Comparison of ENCODE assay signal across 17 mouse cellular contexts in the genomic region with DNA sequence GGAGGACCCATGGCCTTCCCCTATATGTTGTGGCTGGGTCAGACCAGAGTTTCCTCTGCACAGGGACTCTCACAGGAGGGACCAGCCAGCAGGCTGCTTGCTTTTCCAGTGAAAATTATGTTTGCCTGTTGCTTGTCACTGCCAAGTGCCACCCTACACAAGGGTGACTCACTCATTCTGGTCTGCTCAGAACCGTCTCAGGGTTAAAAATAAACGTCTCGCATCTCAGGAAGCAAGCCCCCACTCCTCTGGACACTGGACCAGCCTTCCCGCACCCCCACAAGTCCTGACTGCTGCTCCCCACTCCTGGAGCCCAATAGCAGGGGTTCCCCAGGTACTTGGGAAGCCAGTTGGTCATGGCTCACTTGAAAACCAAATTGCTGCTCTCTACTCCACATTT. TPM values are rescaled to one million over a fixed set of nuclear protein-coding genes. Genes with fewer than 3 reads are reported as not detected.
DNase-seq lines count a peak whose midpoint lies in the region; ATAC-seq and TF ChIP-seq lines count a peak whose summit lies in the region.
"Had no signal": no experiment of that assay in that cellular context is flagged by ENCODE, and none has a peak within 500 bp of the region (broad histone marks: within the 10 kb centered on the region; RNA-seq: fewer than 3 reads in every experiment).

No protein-coding gene starts in this region.

- peaks cover 26% of the 10 kb centered on the region for H3K27me3 ChIP-seq in heart, embryonic 12.5 days (replicated peaks)
- peaks cover 22% of the 10 kb centered on the region; the same call in 1 of the 2 replicates for H3K27me3 ChIP-seq in heart, embryonic 10.5 days (ENCODE audit: insufficient read depth, poor library complexity, severe bottlenecking)
- no peaks in the 10 kb centered on the region for H3K27me3 ChIP-seq in midbrain, embryonic 11.5 days (ENCODE audit: control insufficient read depth, insufficient read depth, low read length)
- no peaks in the 10 kb centered on the region for H3K27me3 ChIP-seq in midbrain, postnatal 0 days (ENCODE audit: insufficient read depth, low read length)
- no peaks in the 10 kb centered on the region for H3K27me3 ChIP-seq in embryonic facial prominence, embryonic 10.5 days (replicated peaks; ENCODE audit: low read depth, poor library complexity, severe bottlenecking)
- H3K27me3 ChIP-seq: embryonic facial prominence, embryonic 15.5 days; intestine, embryonic 15.5 days; limb, embryonic 13.5 days; liver, embryonic 15.5 days; megakaryocyte, embryonic 14.5 days had no signal

- H3K4me2 ChIP-seq in heart, embryonic 12.5 days, result no peak overlapping the region
- no peak overlapping the region for H3K4me2 ChIP-seq in midbrain, embryonic 11.5 days
- H3K4me2 ChIP-seq in midbrain, postnatal 0 days (ENCODE audit: low read depth, low read length, poor library complexity, severe bottlenecking), result no peak overlapping the region
- H3K4me2 ChIP-seq: embryonic facial prominence, embryonic 15.5 days; intestine, embryonic 15.5 days; limb, embryonic 13.5 days; liver, embryonic 15.5 days had no signal

- peaks cover 37% of the 10 kb centered on the region for H3K4me1 ChIP-seq in heart, embryonic 12.5 days (replicated peaks)
- H3K4me1 ChIP-seq in heart, embryonic 10.5 days, result peaks cover 33% of the 10 kb centered on the region
- H3K4me1 ChIP-seq in midbrain, embryonic 11.5 days (ENCODE audit: control insufficient read depth, insufficient read depth, low read length), result peaks cover 12% of the 10 kb centered on the region
- peaks cover 19% of the 10 kb centered on the region; the same call in 1 of the 2 replicates for H3K4me1 ChIP-seq in midbrain, postnatal 0 days (ENCODE audit: insufficient read depth, low read length)
- H3K4me1 ChIP-seq in embryonic facial prominence, embryonic 10.5 days, result peaks cover 44% of the 10 kb centered on the region

- TF ChIP-seq CTCF in midbrain, postnatal 0 days (IDR thresholded peaks at IDR 0.05), result no peak

- no peaks in the 10 kb centered on the region for H3K36me3 ChIP-seq in heart, embryonic 12.5 days
- 0 out of 2 replicates have a peak, but pooled peaks cover 4% of the 10 kb centered on the region for H3K36me3 ChIP-seq in heart, embryonic 10.5 days
- H3K36me3 ChIP-seq in midbrain, embryonic 11.5 days (ENCODE audit: control insufficient read depth, insufficient read depth, low read length), result no peaks in the 10 kb centered on the region
- peaks cover 8% of the 10 kb centered on the region; the same call in 1 of the 2 replicates for H3K36me3 ChIP-seq in midbrain, postnatal 0 days (ENCODE audit: insufficient read depth, low read length)
- peaks cover 37% of the 10 kb centered on the region for H3K36me3 ChIP-seq in embryonic facial prominence, embryonic 10.5 days (replicated peaks)
- H3K36me3 ChIP-seq: embryonic facial prominence, embryonic 15.5 days; intestine, embryonic 15.5 days; limb, embryonic 13.5 days; liver, embryonic 15.5 days had no signal

- H3K9me3 ChIP-seq in heart, embryonic 12.5 days (replicated peaks), result no peaks in the 10 kb centered on the region
- H3K9me3 ChIP-seq in heart, embryonic 10.5 days, result no peaks in the 10 kb centered on the region
- no peaks in the 10 kb centered on the region for H3K9me3 ChIP-seq in midbrain, embryonic 11.5 days (ENCODE audit: control insufficient read depth, low read length)
- no peaks in the 10 kb centered on the region for H3K9me3 ChIP-seq in midbrain, postnatal 0 days (ENCODE audit: low read length)
- no peaks in the 10 kb centered on the region for H3K9me3 ChIP-seq in embryonic facial prominence, embryonic 10.5 days
- H3K9me3 ChIP-seq: embryonic facial prominence, embryonic 15.5 days; intestine, embryonic 15.5 days; limb, embryonic 13.5 days; liver, embryonic 15.5 days; megakaryocyte, embryonic 14.5 days had no signal

- no peak for DNase-seq in heart, embryonic 10.5 days (ENCODE audit: low spot score)
- peak; percentile 56 for DNase-seq in midbrain, embryonic 11.5 days (ENCODE audit: low spot score, missing footprints)
- DNase-seq in midbrain, postnatal 0 days (ENCODE audit: low spot score), result no peak
- DNase-seq in embryonic facial prominence, embryonic 10.5 days (ENCODE audit: low spot score), result no peak
- peak; percentile 65 for DNase-seq in telencephalon, adult 2 months (ENCODE audit: low read depth, low spot score)
- DNase-seq in frontal cortex, postnatal 10 days (ENCODE audit: low spot score in 2 of 2), result no peak
- DNase-seq: cerebellum, adult 11-12 months; kidney, postnatal 10 days; lung, postnatal 10 days had no signal

- H3K9ac ChIP-seq in heart, embryonic 12.5 days, result no peak overlapping the region
- H3K9ac ChIP-seq in midbrain, embryonic 11.5 days (ENCODE audit: low read length), result no peak overlapping the region
- no peak overlapping the region for H3K9ac ChIP-seq in midbrain, postnatal 0 days (replicated peaks; ENCODE audit: low read length, poor library complexity, severe bottlenecking)
- H3K9ac ChIP-seq: embryonic facial prominence, embryonic 15.5 days; intestine, embryonic 15.5 days; limb, embryonic 13.5 days; liver, embryonic 15.5 days had no signal

- H3K4me3 ChIP-seq in heart, embryonic 12.5 days, result no peak overlapping the region
- no peak overlapping the region for H3K4me3 ChIP-seq in heart, embryonic 10.5 days
- H3K4me3 ChIP-seq in midbrain, embryonic 11.5 days (ENCODE audit: low read depth, low read length), result no peak overlapping the region
- H3K4me3 ChIP-seq in midbrain, postnatal 0 days (ENCODE audit: low read depth, low read length), result no peak overlapping the region
- no peak overlapping the region for H3K4me3 ChIP-seq in embryonic facial prominence, embryonic 10.5 days
- H3K4me3 ChIP-seq: embryonic facial prominence, embryonic 15.5 days; intestine, embryonic 15.5 days; limb, embryonic 13.5 days; liver, embryonic 15.5 days; myocyte had no signal

- no peak for ATAC-seq in heart, embryonic 12.5 days (ENCODE audit: insufficient number of reproducible peaks, low FRiP score)
- no peak for ATAC-seq in midbrain, embryonic 11.5 days (ENCODE audit: low FRiP score)
- no peak for ATAC-seq in midbrain, postnatal 0 days (ENCODE audit: low FRiP score)
- ATAC-seq: activated CD4-positive, CD25-positive, alpha-beta regulatory T cell, adult 4 months; intestine, embryonic 15.5 days had no signal

- 0 out of 2 replicates have a peak overlapping the region, but pooled peaks have one; percentile 6 for H3K27ac ChIP-seq in heart, embryonic 12.5 days (ENCODE audit: poor library complexity, severe bottlenecking)
- no peak overlapping the region for H3K27ac ChIP-seq in heart, embryonic 10.5 days
- H3K27ac ChIP-seq in midbrain, embryonic 11.5 days (ENCODE audit: low read depth, low read length), result no peak overlapping the region
- H3K27ac ChIP-seq in midbrain, postnatal 0 days (ENCODE audit: low read depth, low read length), result no peak overlapping the region
- 0 out of 2 replicates have a peak overlapping the region, but pooled peaks have one; percentile 19 for H3K27ac ChIP-seq in embryonic facial prominence, embryonic 10.5 days (replicated peaks)
- H3K27ac ChIP-seq: embryonic facial prominence, embryonic 15.5 days; intestine, embryonic 15.5 days; limb, embryonic 13.5 days; liver, embryonic 15.5 days had no signal

- 46% methylated on average over 4 of the region's 4 CpGs for WGBS in heart, embryonic 12.5 days
- WGBS in heart, embryonic 10.5 days, result 67% methylated on average over 4 of the region's 4 CpGs
- WGBS in midbrain, embryonic 11.5 days, result 88% methylated on average over 4 of the region's 4 CpGs
- 76% methylated on average over 4 of the region's 4 CpGs for WGBS in midbrain, postnatal 0 days
- WGBS in embryonic facial prominence, embryonic 10.5 days, result 88% methylated on average over 4 of the region's 4 CpGs

RNA-seq across cellular contexts. Expression of a gene that starts 14.4 kb away (rescaled TPM):
- polyA plus RNA-seq in heart, embryonic 12.5 days (2016; fragmentation: Nextera tagmentation; extraction: Ambion mirVana), result 1.9 and 2.4 TPM in 2 replicates
- 1.8 and 2.6 TPM in 2 replicates for polyA plus RNA-seq in heart, embryonic 10.5 days (2016; fragmentation: Nextera tagmentation; extraction: Ambion mirVana)
- 21.3 and 21.4 TPM in 2 replicates for polyA plus RNA-seq in midbrain, embryonic 11.5 days (2014; fragmentation: Nextera tagmentation; extraction: Ambion mirVana)
- total RNA-seq in midbrain, postnatal 0 days (2014; rRNA removed), result 74.1 and 78.5 TPM in 2 replicates
- 31.9 and 35.2 TPM in 2 replicates for polyA plus RNA-seq in midbrain, postnatal 0 days (2015; fragmentation: Nextera tagmentation; extraction: Ambion mirVana)
- 7.4 and 8.5 TPM in 2 replicates for polyA plus RNA-seq in embryonic facial prominence, embryonic 10.5 days (2016; fragmentation: Nextera tagmentation; extraction: Ambion mirVana)

Comparison
In these comparisons a context has a peak if more than half of its experiments do, and no peak if none do; other contexts are left out.
1. H3K27ac ChIP-seq: peak in heart, embryonic 12.5 days (single experiment) and embryonic facial prominence, embryonic 10.5 days (single experiment); none in heart, embryonic 10.5 days (single experiment), midbrain, embryonic 11.5 days (single experiment) and midbrain, postnatal 0 days (single experiment).
2. DNase-seq: peak in midbrain, embryonic 11.5 days (single experiment) and telencephalon, adult 2 months (single experiment); none in heart, embryonic 10.5 days (single experiment), midbrain, postnatal 0 days (single experiment), embryonic facial prominence, embryonic 10.5 days (single experiment) and frontal cortex, postnatal 10 days (0 of 2).